Mouse (Mus musculus): ENCODE measurements around the gene Igfbp2.

DNA sequence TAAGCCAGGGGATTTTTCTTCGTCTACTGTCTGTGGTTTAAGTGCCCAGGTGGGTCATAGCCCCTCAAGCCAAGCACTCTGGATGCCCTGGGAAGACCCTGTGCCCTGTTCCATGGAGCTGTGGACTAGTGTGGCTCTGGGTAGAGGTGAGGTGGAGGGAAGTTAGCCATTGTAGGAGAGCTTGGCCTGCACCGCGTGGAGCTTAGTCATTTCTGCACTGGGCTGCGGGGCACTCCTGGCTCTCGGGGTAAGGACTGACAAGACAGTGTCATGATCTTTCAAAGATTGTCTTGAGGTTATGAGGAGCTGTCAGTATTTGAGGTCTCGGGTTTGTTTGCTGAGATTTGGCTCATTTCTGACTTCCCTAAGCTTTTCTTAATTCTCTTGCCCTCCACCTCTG, 20.4 kb downstream of the Igfbp2 start:
- no peak for TF ChIP-seq CTCF (IDR thresholded peaks at IDR 0.05; ENCODE audit: control insufficient read depth, insufficient read depth, insufficient read length)
- no peak for TF ChIP-seq CEBPB (IDR thresholded peaks at IDR 0.05; ENCODE audit: low read depth)

Data from C2C12 (cell line).